Mouse (Mus musculus) cortical plate, adult 2 months (tissue): ENCODE measurements at regions not wholly inside any gene's neighbourhood (a gene's known extent, or its start where the extent isn't known, plus 50 kb on each side); places are given as distances from the start of the nearest gene placed in this dataset.

Experiments
- CTCF ChIP-seq: fragments of 200-500 bp; IDR thresholded peaks from 2 replicates; pipeline ENCODE4 v1.5.1; 2011; ENCODE audit warnings: mild to moderate bottlenecking, control low read depth, low read length; ENCODE audit not compliant: insufficient read depth; ENCODE audit errors: extremely low read depth
- POLR2A ChIP-seq: fragments of 200-500 bp; IDR thresholded peaks from 2 replicates; pipeline ENCODE4 v1.6.1; 2011; ENCODE audit warnings: mild to moderate bottlenecking, low read length, control low read depth; ENCODE audit not compliant: insufficient read depth; ENCODE audit errors: extremely low read depth

DNA sequence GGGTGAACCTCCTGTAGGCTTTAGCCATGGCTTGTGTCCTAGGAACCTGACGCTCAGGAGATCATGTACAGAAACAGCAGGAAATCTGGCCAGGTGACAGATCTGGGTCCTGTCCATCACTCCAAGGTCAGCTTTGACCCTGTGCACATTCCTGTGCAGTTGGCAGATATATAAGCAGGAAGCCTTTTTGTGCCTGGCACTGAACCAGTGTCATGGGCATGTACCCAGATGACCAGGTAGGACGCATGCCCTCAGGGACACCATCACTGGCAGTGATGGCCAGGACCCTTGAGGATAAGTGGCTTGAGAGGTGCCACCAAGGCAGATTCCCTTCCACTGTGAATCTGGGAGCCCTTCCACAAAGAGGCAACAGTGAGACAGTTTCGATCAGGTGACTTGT lies 354.1 kb upstream of the 3110018I06Rik start:
- TF ChIP-seq CTCF (no peak), POLR2A (no peak)
